Mouse (Mus musculus): ENCODE measurements around the gene Oxgr1. TPM values are rescaled to one million over a fixed set of nuclear protein-coding genes. Genes with fewer than 3 reads are reported as not detected.

Oxgr1 gene
- polyA plus RNA-seq, 1 experiment, result 2.7 TPM

DNA sequence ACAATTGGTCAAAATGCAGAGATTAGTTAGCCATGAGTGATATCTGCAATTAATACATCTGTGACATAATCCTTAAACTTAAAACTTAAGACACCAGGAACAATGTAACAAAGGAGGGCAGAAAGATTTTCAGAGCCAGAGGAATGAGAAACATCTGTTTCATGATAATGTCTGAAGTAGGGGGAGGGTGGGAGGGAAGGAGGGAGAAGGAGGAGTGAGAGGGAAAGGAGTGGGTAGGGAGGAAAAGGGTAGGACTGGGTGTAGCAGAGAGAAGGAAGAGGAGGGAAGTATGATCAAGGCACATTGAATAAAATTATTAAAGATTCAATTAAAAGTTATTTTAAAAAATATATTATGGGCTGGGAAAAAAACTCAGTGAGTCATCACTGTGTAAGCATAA is 32.0 kb upstream of the Oxgr1 start:
- no peak for TF ChIP-seq POLR2A (IDR thresholded peaks at IDR 0.05; ENCODE audit: control insufficient read depth, low read depth, low read length)
- TF ChIP-seq CTCF (IDR thresholded peaks at IDR 0.05; ENCODE audit: control insufficient read depth, insufficient read depth, insufficient replicate concordance, low read depth, low read length), result no peak
- H3K36me3 ChIP-seq (ENCODE audit: control insufficient read depth, insufficient read depth, low read length), result no peaks in the 10 kb centered on the region

DNA sequence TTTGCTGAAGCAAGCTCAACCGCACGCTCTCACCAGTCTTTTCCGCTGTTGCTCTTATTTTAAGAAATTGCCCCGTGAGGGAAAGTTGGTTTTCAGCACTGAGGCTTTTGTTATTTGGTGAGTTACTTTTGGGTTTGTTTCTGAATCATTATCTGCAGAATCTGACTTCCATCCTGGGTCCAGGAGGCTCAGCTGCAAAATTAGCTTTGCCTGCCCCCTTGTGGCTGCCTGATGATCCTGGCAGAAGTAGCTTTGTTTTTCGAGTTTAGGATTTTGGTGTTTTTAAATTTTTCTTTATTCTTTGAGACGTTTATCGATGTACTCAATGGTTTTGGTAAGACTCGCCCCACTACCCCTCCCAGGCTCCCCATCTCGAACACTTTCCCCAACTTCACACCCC is 18.9 kb upstream of the Oxgr1 start:
- TF ChIP-seq CTCF (IDR thresholded peaks at IDR 0.05; ENCODE audit: control insufficient read depth, insufficient read depth, insufficient replicate concordance, low read depth, low read length) (peak; percentile 26; the same call in 1 of the 2 replicates), POLR2A (IDR thresholded peaks at IDR 0.05; ENCODE audit: control insufficient read depth, low read depth, low read length) (no peak)
- Histone ChIP-seq H3K4me3 (ENCODE audit: control insufficient read depth, low read depth, low read length) (no peak overlapping the region), H3K4me1 (ENCODE audit: control insufficient read depth, insufficient read depth, low read length) (no peaks in the 10 kb centered on the region), H3K27me3 (ENCODE audit: control insufficient read depth, insufficient read depth, low read length) (no peaks in the 10 kb centered on the region), H3K27ac (ENCODE audit: control insufficient read depth, insufficient read depth, low read depth, low read length) (no peak overlapping the region), H3K36me3 (ENCODE audit: control insufficient read depth, insufficient read depth, low read length) (no peaks in the 10 kb centered on the region)

More for the DNA sequence above, 32.0 kb upstream of the Oxgr1 start:
- H3K4me3 ChIP-seq (ENCODE audit: control insufficient read depth, low read depth, low read length), result no peak overlapping the region
- no peaks in the 10 kb centered on the region for H3K27me3 ChIP-seq (ENCODE audit: control insufficient read depth, insufficient read depth, low read length)
- no peak overlapping the region for H3K27ac ChIP-seq (ENCODE audit: control insufficient read depth, insufficient read depth, low read depth, low read length)
- H3K4me1 ChIP-seq (ENCODE audit: control insufficient read depth, insufficient read depth, low read length), result no peaks in the 10 kb centered on the region

DNA sequence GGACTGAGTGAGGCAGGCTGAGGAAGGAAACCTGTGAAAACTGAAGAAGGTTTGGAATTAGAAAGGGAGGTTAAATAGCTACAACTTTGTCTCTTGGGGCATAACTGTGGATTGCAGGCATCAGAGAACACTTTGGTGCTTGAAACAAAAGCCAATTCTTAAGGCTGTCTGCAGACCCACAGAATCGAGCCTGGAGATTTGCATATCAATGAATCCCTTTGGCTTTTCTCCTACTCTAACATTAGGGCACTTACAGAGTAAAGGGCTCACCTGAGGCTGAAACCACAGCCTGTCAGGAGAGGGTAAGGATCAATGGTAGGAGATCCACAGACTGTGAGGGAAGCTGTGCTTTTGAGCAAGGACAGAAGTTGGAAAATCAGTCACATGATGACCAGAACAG is 8.8 kb downstream of the Oxgr1 start:
- H3K4me1 ChIP-seq (ENCODE audit: control insufficient read depth, insufficient read depth, low read length), result no peaks in the 10 kb centered on the region
- H3K27me3 ChIP-seq (ENCODE audit: control insufficient read depth, insufficient read depth, low read length), result no peaks in the 10 kb centered on the region
- no peaks in the 10 kb centered on the region for H3K36me3 ChIP-seq (ENCODE audit: control insufficient read depth, insufficient read depth, low read length)
- H3K27ac ChIP-seq (ENCODE audit: control insufficient read depth, insufficient read depth, low read depth, low read length), result no peak overlapping the region
- no peak overlapping the region for H3K4me3 ChIP-seq (ENCODE audit: control insufficient read depth, low read depth, low read length)
- TF ChIP-seq POLR2A (IDR thresholded peaks at IDR 0.05; ENCODE audit: control insufficient read depth, low read depth, low read length) (no peak), CTCF (IDR thresholded peaks at IDR 0.05; ENCODE audit: control insufficient read depth, insufficient read depth, insufficient replicate concordance, low read depth, low read length) (no peak)

DNA sequence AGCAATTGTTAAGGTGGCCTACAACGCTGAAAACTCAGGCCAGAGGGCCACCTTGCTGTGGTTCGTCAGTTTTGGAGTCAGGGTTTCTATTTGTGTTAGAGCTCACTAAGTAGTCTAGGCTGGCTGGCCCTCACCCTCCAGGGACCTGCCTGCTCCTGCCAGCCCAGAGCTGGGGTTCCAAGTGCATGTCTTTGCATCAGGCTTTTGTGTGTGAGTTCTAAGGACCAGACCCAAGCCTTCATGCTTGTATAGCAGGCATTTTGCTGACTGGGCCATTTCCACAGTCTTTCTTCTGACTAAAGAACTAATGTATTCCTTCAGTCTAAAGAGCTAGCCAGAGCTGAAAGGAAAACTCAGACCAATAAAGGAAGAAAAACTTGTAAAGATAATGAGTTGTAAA is 22.3 kb downstream of the Oxgr1 start:
- Histone ChIP-seq H3K27me3 (ENCODE audit: control insufficient read depth, insufficient read depth, low read length) (no peaks in the 10 kb centered on the region), H3K4me3 (ENCODE audit: control insufficient read depth, low read depth, low read length) (no peak overlapping the region), H3K36me3 (ENCODE audit: control insufficient read depth, insufficient read depth, low read length) (no peaks in the 10 kb centered on the region), H3K4me1 (ENCODE audit: control insufficient read depth, insufficient read depth, low read length) (no peaks in the 10 kb centered on the region; the same call in 1 of the 2 replicates), H3K27ac (ENCODE audit: control insufficient read depth, insufficient read depth, low read depth, low read length) (no peak overlapping the region)
- no peak for TF ChIP-seq POLR2A (IDR thresholded peaks at IDR 0.05; ENCODE audit: control insufficient read depth, low read depth, low read length)
- no peak for TF ChIP-seq CTCF (IDR thresholded peaks at IDR 0.05; ENCODE audit: control insufficient read depth, insufficient read depth, insufficient replicate concordance, low read depth, low read length)

DNA sequence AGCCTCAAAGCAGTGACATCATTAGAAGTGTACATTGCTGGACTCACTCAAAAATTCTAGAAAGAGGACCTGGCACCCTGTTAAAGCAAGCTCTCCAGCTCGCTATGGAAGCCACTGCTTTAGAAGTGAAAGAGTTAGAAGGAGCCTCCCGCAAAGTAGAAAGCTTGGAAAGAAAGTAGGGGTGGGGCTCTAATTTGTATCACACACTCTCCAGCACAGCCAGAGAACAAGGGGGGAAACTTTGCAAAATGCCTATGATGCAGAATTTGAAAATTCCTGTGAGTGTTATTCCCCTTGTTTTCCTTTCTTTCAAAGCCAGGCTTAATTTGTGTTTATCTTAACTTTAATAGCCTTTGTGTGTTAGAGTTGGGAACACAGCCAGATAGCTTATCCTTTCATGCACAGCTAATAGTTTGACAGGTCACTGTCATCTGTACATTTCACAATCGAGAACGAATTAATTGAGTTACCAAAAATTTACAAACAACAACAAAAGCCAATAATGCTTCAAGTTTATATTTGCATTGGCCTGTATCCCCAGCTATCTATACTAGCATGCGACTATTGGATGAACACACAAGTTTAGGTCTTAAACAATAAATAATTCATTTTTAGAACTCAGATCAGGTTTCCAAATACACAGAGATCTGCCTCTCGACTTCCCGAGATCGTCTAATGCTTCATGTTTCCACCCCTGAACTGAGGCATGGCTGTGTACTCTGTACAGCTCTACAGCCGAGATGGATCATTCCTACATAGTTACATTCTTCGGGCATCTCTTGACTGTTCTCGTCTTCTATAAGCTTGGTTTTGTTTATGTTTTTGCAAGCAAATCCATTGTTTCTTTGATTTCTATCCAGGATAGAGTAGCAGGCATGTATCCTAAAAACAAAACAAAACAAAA is 32.0 kb downstream of the Oxgr1 start:
- H3K27me3 ChIP-seq (ENCODE audit: control insufficient read depth, insufficient read depth, low read length), result no peaks in the 10 kb centered on the region
- H3K4me3 ChIP-seq (ENCODE audit: control insufficient read depth, low read depth, low read length), result no peak overlapping the region
- TF ChIP-seq POLR2A (IDR thresholded peaks at IDR 0.05; ENCODE audit: control insufficient read depth, low read depth, low read length), result no peak
- H3K36me3 ChIP-seq (ENCODE audit: control insufficient read depth, insufficient read depth, low read length), result no peaks in the 10 kb centered on the region
- H3K4me1 ChIP-seq (ENCODE audit: control insufficient read depth, insufficient read depth, low read length), result no peaks in the 10 kb centered on the region
- H3K27ac ChIP-seq (ENCODE audit: control insufficient read depth, insufficient read depth, low read depth, low read length), result no peak overlapping the region

DNA sequence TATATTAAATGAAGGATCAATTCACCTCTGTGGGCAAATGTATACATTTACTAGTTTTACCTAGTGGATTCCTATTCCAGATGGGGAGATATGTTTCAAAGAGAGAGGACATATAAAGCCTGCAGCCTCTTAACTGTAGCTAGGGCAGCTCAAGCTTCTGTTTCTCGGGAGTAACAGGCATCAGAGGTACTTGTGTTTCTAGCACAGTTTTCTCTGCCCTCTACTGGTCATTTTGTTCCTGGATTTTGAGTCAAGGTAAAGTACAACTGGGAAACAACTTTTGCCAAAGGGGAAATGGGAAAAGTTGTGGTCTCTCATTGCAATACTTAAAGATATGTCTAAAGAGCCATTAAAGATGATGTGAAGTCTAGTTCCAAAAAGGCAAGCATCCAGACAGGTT is 37.1 kb downstream of the Oxgr1 start:
- Histone ChIP-seq H3K36me3 (ENCODE audit: control insufficient read depth, insufficient read depth, low read length) (no peaks in the 10 kb centered on the region), H3K4me1 (ENCODE audit: control insufficient read depth, insufficient read depth, low read length) (no peaks in the 10 kb centered on the region), H3K27me3 (ENCODE audit: control insufficient read depth, insufficient read depth, low read length) (no peaks in the 10 kb centered on the region), H3K27ac (ENCODE audit: control insufficient read depth, insufficient read depth, low read depth, low read length) (no peak overlapping the region), H3K4me3 (ENCODE audit: control insufficient read depth, low read depth, low read length) (no peak overlapping the region)
- no peak for TF ChIP-seq POLR2A (IDR thresholded peaks at IDR 0.05; ENCODE audit: control insufficient read depth, low read depth, low read length)
- no peak for TF ChIP-seq CTCF (IDR thresholded peaks at IDR 0.05; ENCODE audit: control insufficient read depth, insufficient read depth, insufficient replicate concordance, low read depth, low read length)

DNA sequence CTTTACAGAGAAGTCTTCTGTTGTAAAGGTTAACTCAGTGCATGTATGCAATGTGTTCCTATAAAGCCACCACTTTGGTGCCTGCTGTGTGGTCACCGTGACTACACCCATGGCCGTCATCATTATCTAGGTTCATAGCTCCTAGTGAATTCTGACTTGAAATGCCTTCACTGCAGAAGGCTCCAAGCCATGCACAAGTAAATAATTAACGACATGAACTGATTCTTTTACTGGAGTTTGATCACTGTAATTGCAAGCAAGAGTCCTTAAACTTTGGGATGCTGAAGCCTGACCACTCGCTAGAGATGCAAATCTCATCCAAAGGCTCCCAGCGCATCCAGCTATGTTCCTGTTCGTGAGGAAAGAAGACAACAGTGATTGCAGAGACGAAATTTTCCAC is 38.6 kb downstream of the Oxgr1 start:
- Histone ChIP-seq H3K27ac (ENCODE audit: control insufficient read depth, insufficient read depth, low read depth, low read length) (no peak overlapping the region), H3K4me3 (ENCODE audit: control insufficient read depth, low read depth, low read length) (no peak overlapping the region), H3K36me3 (ENCODE audit: control insufficient read depth, insufficient read depth, low read length) (no peaks in the 10 kb centered on the region), H3K27me3 (ENCODE audit: control insufficient read depth, insufficient read depth, low read length) (no peaks in the 10 kb centered on the region), H3K4me1 (ENCODE audit: control insufficient read depth, insufficient read depth, low read length) (no peaks in the 10 kb centered on the region)
- no peak for TF ChIP-seq CTCF (IDR thresholded peaks at IDR 0.05; ENCODE audit: control insufficient read depth, insufficient read depth, insufficient replicate concordance, low read depth, low read length)
- TF ChIP-seq POLR2A (IDR thresholded peaks at IDR 0.05; ENCODE audit: control insufficient read depth, low read depth, low read length), result no peak
